Mouse (Mus musculus) kidney, postnatal 25 days (tissue): ENCODE results near the gene Lrrc74b.

ENCODE experiments used
- DNase-seq, 2 experiments: peaks; one replicate each; pipeline ENCODE4 v3.0.0; 2021; ENCODE audit warnings: mixed read lengths in 2 of 2

Gene Lrrc74b

GRCm38 (mm10) chr16:17561128-17561750, at the start of gene Lrrc74b:
Lrrc74b (minus strand) TSS chr16:17561247.
- DNase-seq: peak; percentile 44 to 73

- DNase-seq: no peak
Observed at GRCm38 (mm10) chr16:17605684-17606083, 44.6 kb upstream of the Lrrc74b start.

- no peak for DNase-seq
Observed at GRCm38 (mm10) chr16:17604941-17605340, 43.9 kb upstream of the Lrrc74b start.

- no peak for DNase-seq
Observed at GRCm38 (mm10) chr16:17600944-17601562, 40.0 kb upstream of the Lrrc74b start.

- no peak for DNase-seq
Observed at GRCm38 (mm10) chr16:17590731-17591130, 29.7 kb upstream of the Lrrc74b start.

GRCm38 (mm10) chr16:17584555-17584954, 23.5 kb upstream of the Lrrc74b start:
- DNase-seq: no peak

- DNase-seq: peak in 1 of 2 experiments; percentile 15
Observed at GRCm38 (mm10) chr16:17583064-17583463, 22.0 kb upstream of the Lrrc74b start, which contains the start of gene Slc7a4. Slc7a4 (minus strand) TSS chr16:17583214.

GRCm38 (mm10) chr16:17576825-17577215, 15.8 kb upstream of the Lrrc74b start:
- no peak for DNase-seq

- DNase-seq: peak; percentile 85 to 88
Observed at GRCm38 (mm10) chr16:17575870-17576824, 15.1 kb upstream of the Lrrc74b start.

- no peak for DNase-seq
Observed at GRCm38 (mm10) chr16:17566186-17566585, 5.1 kb upstream of the Lrrc74b start.

GRCm38 (mm10) chr16:17564771-17565170, 3.7 kb upstream of the Lrrc74b start:
- no peak for DNase-seq

- DNase-seq: no peak
Observed at GRCm38 (mm10) chr16:17564221-17564620, 3.2 kb upstream of the Lrrc74b start.

GRCm38 (mm10) chr16:17563580-17563979, 2.5 kb upstream of the Lrrc74b start:
- no peak for DNase-seq

GRCm38 (mm10) chr16:17561751-17562208, 733 bp upstream of the Lrrc74b start, which contains the start of gene P2rx6:
P2rx6 (plus strand) TSS chr16:17561885.
- peak; percentile 40 to 51 for DNase-seq

GRCm38 (mm10) chr16:17559396-17560027, 1.5 kb downstream of the Lrrc74b start:
- DNase-seq: peak in 1 of 2 experiments; percentile 20

GRCm38 (mm10) chr16:17558811-17559210, 2.2 kb downstream of the Lrrc74b start:
- DNase-seq: peak in 1 of 2 experiments; percentile 25

- DNase-seq: peak; percentile 63 to 70
Observed at GRCm38 (mm10) chr16:17557947-17558480, 3.0 kb downstream of the Lrrc74b start.

GRCm38 (mm10) chr16:17556907-17557306, 4.1 kb downstream of the Lrrc74b start:
- no peak for DNase-seq

GRCm38 (mm10) chr16:17556180-17556579, 4.9 kb downstream of the Lrrc74b start:
- DNase-seq: no peak

- DNase-seq: peak in 1 of 2 experiments; percentile 21
Observed at GRCm38 (mm10) chr16:17554702-17555101, 6.3 kb downstream of the Lrrc74b start.

- peak; percentile 80 to 93 for DNase-seq
Observed at GRCm38 (mm10) chr16:17553910-17554685, 6.9 kb downstream of the Lrrc74b start.
